Mouse (Mus musculus): ENCODE measurements around the gene Tdp1. TPM values are rescaled to one million over a fixed set of nuclear protein-coding genes. Genes with fewer than 3 reads are reported as not detected.

The Tdp1 gene
- polyA plus RNA-seq, 1 experiment from 2014 or later = 64.8 TPM

DNA sequence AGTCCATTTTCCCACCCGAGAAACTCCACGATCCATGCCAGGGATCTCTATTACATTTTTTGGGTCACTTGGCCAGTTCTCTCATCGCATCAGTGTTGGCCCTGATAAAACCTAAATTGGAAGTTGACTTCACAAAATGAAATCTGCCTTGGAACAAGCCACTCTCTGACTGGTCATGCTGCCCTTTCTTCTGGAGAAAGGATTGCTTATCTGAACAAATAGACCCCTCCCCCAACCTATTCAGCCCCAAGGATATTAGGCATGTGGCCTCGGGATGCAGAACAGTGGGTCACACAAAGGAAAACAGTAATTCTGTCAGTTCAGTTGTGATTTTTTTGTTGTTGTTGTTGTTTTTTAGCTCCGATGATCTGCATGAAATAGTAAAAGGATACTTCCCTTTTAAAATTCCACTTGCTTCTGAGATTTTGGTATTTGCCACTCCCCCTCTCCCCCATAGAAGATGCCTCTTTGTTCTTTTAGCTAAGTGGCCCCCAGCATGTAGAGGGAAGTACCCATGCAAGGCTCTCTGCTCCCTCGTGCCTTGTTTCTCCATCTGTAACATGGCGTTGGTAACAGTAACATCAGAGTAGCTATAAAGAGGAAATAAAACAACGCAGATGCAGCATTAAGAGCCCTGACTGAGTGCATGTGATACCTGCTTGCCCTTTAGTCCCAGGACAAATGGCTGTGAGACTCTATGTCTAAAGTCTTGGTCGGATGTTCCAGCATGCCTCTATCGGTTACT lies 109.0 kb downstream of the Tdp1 start:
- 77% methylated on average over 10 of the region's 10 CpGs for WGBS
- Histone ChIP-seq H3K4me3 (ENCODE audit: low read depth, low read length) (no peak overlapping the region), H3K4me1 (replicated peaks; ENCODE audit: control insufficient read depth, insufficient read depth, low read length) (no peaks in the 10 kb centered on the region), H3K27me3 (replicated peaks; ENCODE audit: control insufficient read depth, insufficient read depth, low read length) (no peaks in the 10 kb centered on the region), H3K36me3 (ENCODE audit: control insufficient read depth, insufficient read depth, low read length) (no peaks in the 10 kb centered on the region), H3K9me3 (ENCODE audit: control insufficient read depth, low read length) (no peaks in the 10 kb centered on the region), H3K27ac (ENCODE audit: low read depth, low read length) (no peak overlapping the region), H3K4me2 (no peak overlapping the region), H3K9ac (ENCODE audit: low read depth, low read length) (no peak overlapping the region)
- DNase-seq (ENCODE audit: low spot score) (no peak), ATAC-seq (replicated peaks; ENCODE audit: low FRiP score) (no peak)

DNA sequence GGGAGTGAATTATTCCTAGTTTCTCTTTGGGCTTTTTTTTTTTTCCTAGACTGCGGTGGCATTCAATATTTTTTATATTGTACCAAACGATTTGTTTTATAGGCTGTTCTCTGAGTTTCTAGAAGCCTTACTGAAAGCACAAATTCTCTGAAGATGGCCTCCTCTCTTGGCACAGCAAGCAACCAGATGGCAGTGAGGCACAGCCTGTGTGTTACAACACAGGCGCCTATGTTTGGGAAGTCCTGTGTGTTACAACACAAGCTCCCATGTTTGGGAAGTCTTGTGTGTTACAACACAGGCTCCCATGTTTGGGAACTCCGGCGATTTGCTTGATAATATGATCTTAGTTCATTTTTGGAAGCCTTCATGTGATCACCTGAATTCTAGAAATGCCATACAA lies 111.6 kb downstream of the Tdp1 start:
- Histone ChIP-seq H3K27ac (ENCODE audit: low read depth, low read length) (no peak overlapping the region), H3K4me3 (ENCODE audit: low read depth, low read length) (no peak overlapping the region), H3K36me3 (ENCODE audit: control insufficient read depth, insufficient read depth, low read length) (no peaks in the 10 kb centered on the region), H3K4me2 (no peak overlapping the region), H3K4me1 (replicated peaks; ENCODE audit: control insufficient read depth, insufficient read depth, low read length) (no peaks in the 10 kb centered on the region), H3K9me3 (ENCODE audit: control insufficient read depth, low read length) (no peaks in the 10 kb centered on the region), H3K27me3 (replicated peaks; ENCODE audit: control insufficient read depth, insufficient read depth, low read length) (no peaks in the 10 kb centered on the region), H3K9ac (ENCODE audit: low read depth, low read length) (no peak overlapping the region)
- WGBS = 83% methylated on average over 5 of the region's 5 CpGs
- no peak for DNase-seq (ENCODE audit: low spot score)
- ATAC-seq (replicated peaks; ENCODE audit: low FRiP score) = no peak

DNA sequence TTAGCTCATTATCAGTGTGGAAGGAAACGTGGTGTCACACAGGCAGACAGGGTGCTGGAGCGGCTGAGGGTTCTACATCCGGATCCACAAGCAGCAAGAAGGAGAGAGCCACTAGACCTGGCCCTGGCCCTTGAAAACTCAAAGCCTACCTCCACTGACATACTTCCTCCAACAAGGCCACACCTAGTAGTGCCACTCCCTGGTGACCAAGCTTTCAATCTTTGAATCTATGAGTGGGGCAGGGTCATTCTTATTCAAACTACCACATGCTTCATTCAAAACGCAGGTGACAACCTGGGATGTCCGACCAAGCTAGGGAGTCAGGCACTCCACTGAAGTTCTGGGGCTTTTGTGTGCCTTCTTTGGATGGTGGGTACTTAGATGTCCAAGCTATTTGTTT lies 115.4 kb downstream of the Tdp1 start:
- WGBS = 77% methylated on average over 5 of the region's 5 CpGs
- no peak overlapping the region for H3K4me3 ChIP-seq (ENCODE audit: low read depth, low read length)
- no peaks in the 10 kb centered on the region for H3K27me3 ChIP-seq (replicated peaks; ENCODE audit: control insufficient read depth, insufficient read depth, low read length)
- no peaks in the 10 kb centered on the region for H3K9me3 ChIP-seq (ENCODE audit: control insufficient read depth, low read length)
- no peak for DNase-seq (ENCODE audit: low spot score)
- H3K4me1 ChIP-seq (replicated peaks; ENCODE audit: control insufficient read depth, insufficient read depth, low read length) = no peaks in the 10 kb centered on the region
- H3K4me2 ChIP-seq = no peak overlapping the region
- H3K36me3 ChIP-seq (ENCODE audit: control insufficient read depth, insufficient read depth, low read length) = no peaks in the 10 kb centered on the region
- no peak for ATAC-seq (replicated peaks; ENCODE audit: low FRiP score)
- no peak overlapping the region for H3K27ac ChIP-seq (ENCODE audit: low read depth, low read length)
- H3K9ac ChIP-seq (ENCODE audit: low read depth, low read length) = no peak overlapping the region

- ATAC-seq (replicated peaks; ENCODE audit: low FRiP score) = no peak
- no peaks in the 10 kb centered on the region for H3K27me3 ChIP-seq (replicated peaks; ENCODE audit: control insufficient read depth, insufficient read depth, low read length)
- 79% methylated on average over 7 of the region's 7 CpGs for WGBS
- H3K9me3 ChIP-seq (ENCODE audit: control insufficient read depth, low read length) = no peaks in the 10 kb centered on the region
- H3K36me3 ChIP-seq (ENCODE audit: control insufficient read depth, insufficient read depth, low read length) = no peaks in the 10 kb centered on the region
- H3K4me2 ChIP-seq = no peak overlapping the region
- no peak for DNase-seq (ENCODE audit: low spot score)
- H3K27ac ChIP-seq (ENCODE audit: low read depth, low read length) = no peak overlapping the region
- no peak overlapping the region for H3K4me3 ChIP-seq (ENCODE audit: low read depth, low read length)
- no peak overlapping the region for H3K9ac ChIP-seq (ENCODE audit: low read depth, low read length)
- H3K4me1 ChIP-seq (replicated peaks; ENCODE audit: control insufficient read depth, insufficient read depth, low read length) = no peaks in the 10 kb centered on the region
These were observed 116.1 kb downstream of the Tdp1 start for GRCm38 (mm10) chr12:100000381-100000780.

GRCm38 (mm10) chr12:100001246-100001645 lies 116.9 kb downstream of the Tdp1 start:
- H3K4me2 ChIP-seq = no peak overlapping the region
- no peaks in the 10 kb centered on the region for H3K36me3 ChIP-seq (ENCODE audit: control insufficient read depth, insufficient read depth, low read length)
- no peak overlapping the region for H3K9ac ChIP-seq (ENCODE audit: low read depth, low read length)
- H3K9me3 ChIP-seq (ENCODE audit: control insufficient read depth, low read length) = no peaks in the 10 kb centered on the region
- DNase-seq (ENCODE audit: low spot score) = no peak
- WGBS = 80% methylated on average over 3 of the region's 3 CpGs
- no peak for ATAC-seq (replicated peaks; ENCODE audit: low FRiP score)
- H3K27ac ChIP-seq (ENCODE audit: low read depth, low read length) = no peak overlapping the region
- no peaks in the 10 kb centered on the region for H3K4me1 ChIP-seq (replicated peaks; ENCODE audit: control insufficient read depth, insufficient read depth, low read length)
- H3K27me3 ChIP-seq (replicated peaks; ENCODE audit: control insufficient read depth, insufficient read depth, low read length) = no peaks in the 10 kb centered on the region
- H3K4me3 ChIP-seq (ENCODE audit: low read depth, low read length) = no peak overlapping the region

GRCm38 (mm10) chr12:100001910-100002309 lies 117.6 kb downstream of the Tdp1 start:
- no peak for ATAC-seq (replicated peaks; ENCODE audit: low FRiP score)
- Histone ChIP-seq H3K27me3 (replicated peaks; ENCODE audit: control insufficient read depth, insufficient read depth, low read length) (no peaks in the 10 kb centered on the region), H3K4me2 (no peak overlapping the region), H3K27ac (ENCODE audit: low read depth, low read length) (no peak overlapping the region), H3K36me3 (ENCODE audit: control insufficient read depth, insufficient read depth, low read length) (no peaks in the 10 kb centered on the region), H3K4me3 (ENCODE audit: low read depth, low read length) (no peak overlapping the region), H3K4me1 (replicated peaks; ENCODE audit: control insufficient read depth, insufficient read depth, low read length) (no peaks in the 10 kb centered on the region), H3K9ac (ENCODE audit: low read depth, low read length) (no peak overlapping the region), H3K9me3 (ENCODE audit: control insufficient read depth, low read length) (no peaks in the 10 kb centered on the region)
- no peak for DNase-seq (ENCODE audit: low spot score)
- 68% methylated on average over 3 of the region's 3 CpGs for WGBS

GRCm38 (mm10) chr12:100002914-100003587 lies 118.7 kb downstream of the Tdp1 start:
- no peaks in the 10 kb centered on the region for H3K36me3 ChIP-seq (ENCODE audit: control insufficient read depth, insufficient read depth, low read length)
- H3K4me1 ChIP-seq (replicated peaks; ENCODE audit: control insufficient read depth, insufficient read depth, low read length) = no peaks in the 10 kb centered on the region
- WGBS = 47% methylated on average over 8 of the region's 8 CpGs
- no peak overlapping the region for H3K9ac ChIP-seq (ENCODE audit: low read depth, low read length)
- no peak overlapping the region for H3K27ac ChIP-seq (ENCODE audit: low read depth, low read length)
- H3K9me3 ChIP-seq (ENCODE audit: control insufficient read depth, low read length) = no peaks in the 10 kb centered on the region
- H3K27me3 ChIP-seq (replicated peaks; ENCODE audit: control insufficient read depth, insufficient read depth, low read length) = no peaks in the 10 kb centered on the region
- ATAC-seq (replicated peaks; ENCODE audit: low FRiP score) (no peak), DNase-seq (ENCODE audit: low spot score) (no peak)
- H3K4me2 ChIP-seq = no peak overlapping the region
- no peak overlapping the region for H3K4me3 ChIP-seq (ENCODE audit: low read depth, low read length)
